ENCODE assay signal across 19 mouse cellular contexts in genomic region chr10:93882738-93883364, GRCm38 (mm10). TPM values are rescaled to one million over a fixed set of nuclear protein-coding genes. Genes with fewer than 3 reads are reported as not detected.
DNase-seq lines count a peak whose midpoint lies in the region; ATAC-seq and TF ChIP-seq lines count a peak whose summit lies in the region.
"Had no signal": no experiment of that assay in that cellular context is flagged by ENCODE, and none has a peak within 500 bp of the region (broad histone marks: within the 10 kb centered on the region; RNA-seq: fewer than 3 reads in every experiment).

No protein-coding gene starts in this region.

- peak; percentile 59 for DNase-seq in 416B (ENCODE audit: low read depth)
- DNase-seq in CH12.LX (ENCODE audit: extremely low read depth), result peak; percentile 21
- DNase-seq in liver, embryonic 14.5 days (ENCODE audit: low read depth in 3 of 3, low spot score in 3 of 3), result peak; percentile 71 to 75 (median 75)
- DNase-seq in urinary bladder, postnatal 36 days (ENCODE audit: low spot score in 2 of 2), result no peak
- DNase-seq in right cerebral cortex, postnatal 14 days, result no peak
- DNase-seq in kidney, adult 2 months, result no peak
- DNase-seq: adrenal gland, postnatal 10 days; cerebellum, postnatal 36 days; gastrocnemius, postnatal 10 days; kidney, adult 8-10 months; lung, postnatal 4 days; thymus, adult 18-20 months had no signal

- peaks cover 87% of the 10 kb centered on the region for H3K79me2 ChIP-seq in CH12.LX (replicated peaks; ENCODE audit: control insufficient read depth, extremely low read depth, insufficient read depth, poor library complexity, severe bottlenecking)

- H3K9me3 ChIP-seq in CH12.LX (replicated peaks; ENCODE audit: low read length), result no peaks in the 10 kb centered on the region
- no peaks in the 10 kb centered on the region for H3K9me3 ChIP-seq in erythroblast, embryonic 14.5 days (ENCODE audit: control insufficient read depth, low read length)
- H3K9me3 ChIP-seq in liver, embryonic 14.5 days (ENCODE audit: control insufficient read depth, low read length), result no peaks in the 10 kb centered on the region
- no peaks in the 10 kb centered on the region for H3K9me3 ChIP-seq in forebrain, embryonic 12.5 days

- peaks cover 47 to 87% of the 10 kb centered on the region in 2 experiments for H3K36me3 ChIP-seq in CH12.LX (replicated peaks in 1 of 2; ENCODE audit: control insufficient read depth in 1 of 2, insufficient read depth in 1 of 2, low read length in 1 of 2)
- H3K36me3 ChIP-seq in erythroblast, embryonic 14.5 days (ENCODE audit: control insufficient read depth), result peaks cover 98% of the 10 kb centered on the region
- peaks cover 86% of the 10 kb centered on the region for H3K36me3 ChIP-seq in liver, embryonic 14.5 days (replicated peaks; ENCODE audit: control insufficient read depth, insufficient read depth, low read depth)
- H3K36me3 ChIP-seq in forebrain, embryonic 12.5 days (replicated peaks), result peaks cover 59% of the 10 kb centered on the region
- peaks cover 2% of the 10 kb centered on the region for H3K36me3 ChIP-seq in kidney, adult 2 months (ENCODE audit: control insufficient read depth, insufficient read depth, low read length)

- dilution Hi-C loops in CH12.LX (cut with MboI; ENCODE audit: extremely low pct_ligation_motif_present, extremely low pct_unique_long_range_greater_than_20kb, low sequenced_read_pairs), result no loop called here

- no peak overlapping the region for H3K27ac ChIP-seq in CH12.LX (ENCODE audit: insufficient read depth, low read depth)
- H3K27ac ChIP-seq in liver, embryonic 14.5 days, result peak overlapping the region; percentile 91
- H3K27ac ChIP-seq in forebrain, embryonic 12.5 days, result no peak overlapping the region
- H3K27ac ChIP-seq in kidney, adult 2 months (ENCODE audit: insufficient read depth, low read depth, low read length), result no peak overlapping the region
- H3K27ac ChIP-seq: left cerebral cortex, adult 2 months had no signal

- peak; percentile 91 for ATAC-seq in liver, embryonic 14.5 days (ENCODE audit: insufficient read depth)
- no peak for ATAC-seq in forebrain, embryonic 12.5 days (ENCODE audit: low FRiP score)
- ATAC-seq: forebrain, embryonic 16.5 days; midbrain, embryonic 16.5 days had no signal

- TF ChIP-seq CTCF in CH12.LX (conservative IDR thresholded peaks at IDR 0.05 in 1 of 2, IDR thresholded peaks at IDR 0.05 in 1 of 2; ENCODE audit: low read depth in 2 of 2, low read length in 2 of 2), result no peak
- TF ChIP-seq CTCF in liver, embryonic 14.5 days (IDR thresholded peaks at IDR 0.05; ENCODE audit: low read depth), result no peak
- TF ChIP-seq CTCF in kidney, adult 2 months (conservative IDR thresholded peaks at IDR 0.05; ENCODE audit: insufficient read depth, insufficient read length, low read depth, low read length), result no peak

- TF ChIP-seq RAD21 in CH12.LX (IDR thresholded peaks at IDR 0.05; ENCODE audit: low read depth, low read length), result no peak

- TF ChIP-seq POLR2A in CH12.LX (IDR thresholded peaks at IDR 0.05; ENCODE audit: low read depth, low read length), result no peak
- no peak for TF ChIP-seq POLR2A in kidney, adult 2 months (IDR thresholded peaks at IDR 0.05; ENCODE audit: low read depth, low read length)

- H3K9ac ChIP-seq in CH12.LX (ENCODE audit: insufficient read depth, low read depth), result no peak overlapping the region
- peak overlapping the region; percentile 28; the same call in 1 of the 2 replicates for H3K9ac ChIP-seq in liver, embryonic 14.5 days (replicated peaks)
- H3K9ac ChIP-seq in forebrain, embryonic 12.5 days, result no peak overlapping the region

- no peak overlapping the region for H3K4me2 ChIP-seq in CH12.LX (ENCODE audit: insufficient read depth, low read depth, poor library complexity, severe bottlenecking)
- peak overlapping the region; percentile 61 for H3K4me2 ChIP-seq in liver, embryonic 14.5 days (ENCODE audit: low read depth)
- H3K4me2 ChIP-seq in forebrain, embryonic 12.5 days, result no peak overlapping the region
- H3K4me2 ChIP-seq: heart, embryonic 11.5 days had no signal

- TF ChIP-seq EP300 in CH12.LX (IDR thresholded peaks at IDR 0.05; ENCODE audit: low read length), result no peak
- TF ChIP-seq EP300 in liver, embryonic 14.5 days (IDR thresholded peaks at IDR 0.05; ENCODE audit: low read depth), result no peak; the same call in 1 of the 2 replicates

- no peak overlapping the region for H3K4me3 ChIP-seq in CH12.LX (replicated peaks in 1 of 3; ENCODE audit: low read depth in 2 of 3, low read length in 2 of 3, poor library complexity in 1 of 3)
- peak overlapping the region; percentile 50 for H3K4me3 ChIP-seq in erythroblast, embryonic 14.5 days (replicated peaks)
- peak overlapping the region in 1 of 2 experiments; percentile 35; a peak in 2 of 4 replicates for H3K4me3 ChIP-seq in liver, embryonic 14.5 days (ENCODE audit: insufficient read depth in 1 of 2, low read depth in 2 of 2, low read length in 2 of 2)
- no peak overlapping the region for H3K4me3 ChIP-seq in forebrain, embryonic 12.5 days (replicated peaks)
- H3K4me3 ChIP-seq in kidney, adult 2 months (ENCODE audit: insufficient read depth, low read depth, low read length), result no peak overlapping the region
- H3K4me3 ChIP-seq: left cerebral cortex, adult 2 months had no signal

- peaks cover 12 to 49% of the 10 kb centered on the region in 2 experiments for H3K4me1 ChIP-seq in CH12.LX (ENCODE audit: control insufficient read depth in 1 of 2, insufficient read depth in 2 of 2)
- peaks cover 87% of the 10 kb centered on the region for H3K4me1 ChIP-seq in erythroblast, embryonic 14.5 days (ENCODE audit: control insufficient read depth)
- H3K4me1 ChIP-seq in liver, embryonic 14.5 days (replicated peaks; ENCODE audit: control insufficient read depth in 2 of 2, insufficient read depth in 2 of 2, low read length in 1 of 2), result peaks cover 35 to 38% of the 10 kb centered on the region in 2 experiments
- H3K4me1 ChIP-seq in forebrain, embryonic 12.5 days, result peaks cover under 1% of the 10 kb centered on the region
- H3K4me1 ChIP-seq in kidney, adult 2 months (ENCODE audit: control insufficient read depth, insufficient read depth, low read length), result no peaks in the 10 kb centered on the region

- WGBS in liver, embryonic 14.5 days (ENCODE audit: insufficient replicate concordance), result 22% methylated on average over 8 of the region's 8 CpGs
- WGBS in forebrain, embryonic 12.5 days, result 75% methylated on average over 8 of the region's 8 CpGs
- WGBS in kidney, adult 2 months, result 79% methylated on average over 8 of the region's 8 CpGs

- H3K27me3 ChIP-seq in CH12.LX (replicated peaks), result no peaks in the 10 kb centered on the region
- H3K27me3 ChIP-seq in erythroblast, embryonic 14.5 days (ENCODE audit: control insufficient read depth), result no peaks in the 10 kb centered on the region
- no peaks in the 10 kb centered on the region for H3K27me3 ChIP-seq in liver, embryonic 14.5 days (ENCODE audit: control insufficient read depth, insufficient read depth, low read length)
- no peaks in the 10 kb centered on the region for H3K27me3 ChIP-seq in forebrain, embryonic 12.5 days
- no peaks in the 10 kb centered on the region for H3K27me3 ChIP-seq in kidney, adult 2 months (replicated peaks; ENCODE audit: control insufficient read depth, insufficient read depth, low read length)

- in situ Hi-C loops in CH12.LX (cut with MboI; ENCODE audit: low pct_ligation_motif_present, low pct_unique_long_range_greater_than_20kb, low sequenced_read_pairs), result no loop called here

TF ChIP-seq in CH12.LX, 34 proteins besides CTCF, POLR2A, EP300 and RAD21:
- TF ChIP-seq MAFK (IDR thresholded peaks at IDR 0.05; ENCODE audit: insufficient replicate concordance, low read length) (0 out of 2 replicates have a peak, but pooled peaks have one; percentile 18), ETS1 (conservative IDR thresholded peaks at IDR 0.05; ENCODE audit: low read depth, low read length) (no peak)

RNA-seq across cellular contexts. Expression of gene Metap2, which starts 14.0 kb away (rescaled TPM):
- total RNA-seq in CH12.LX (2012; rRNA removed) (183 and 217 TPM in 2 replicates), CH12.LX (2014; rRNA removed) (211 and 225 TPM in 2 replicates)
- polyA plus RNA-seq in CH12.LX (2012; ENCODE audit: insufficient read length, low read depth), result 710 and 994 TPM in 2 replicates
- polyA plus RNA-seq in erythroblast, embryonic 14.5 days (2012), result 117 and 146 TPM in 2 replicates
- polyA plus RNA-seq in liver, embryonic 14.5 days (2012; rRNA removed), result 95.7 and 181 TPM in 2 replicates
- 176 and 195 TPM in 2 replicates for polyA plus RNA-seq in liver, embryonic 14.5 days (2014; fragmentation: Nextera tagmentation; extraction: Ambion mirVana)
- 200 and 213 TPM in 2 replicates for polyA plus RNA-seq in forebrain, embryonic 12.5 days (2016; fragmentation: Nextera tagmentation; extraction: Ambion mirVana)
- 35.9 and 47.3 TPM in 2 replicates for polyA plus RNA-seq in kidney, adult 2 months (2012; rRNA removed)

RNA-seq across cellular contexts. Expression of gene Usp44, which starts 51.5 kb away (rescaled TPM):
- total RNA-seq in CH12.LX (2012; rRNA removed) (17.8 and 28.2 TPM in 2 replicates), CH12.LX (2014; rRNA removed) (4.6 and 4.9 TPM in 2 replicates)
- 2.7 and 2.9 TPM in 2 replicates for polyA plus RNA-seq in CH12.LX (2012; ENCODE audit: insufficient read length, low read depth)
- not detected in 2 replicates for polyA plus RNA-seq in erythroblast, embryonic 14.5 days (2012)
- polyA plus RNA-seq in liver, embryonic 14.5 days (2012; rRNA removed), result 0.98 and 1.5 TPM in 2 replicates
- polyA plus RNA-seq in liver, embryonic 14.5 days (2014; fragmentation: Nextera tagmentation; extraction: Ambion mirVana), result 1.5 and 2.2 TPM in 2 replicates
- 7.7 and 9.5 TPM in 2 replicates for polyA plus RNA-seq in forebrain, embryonic 12.5 days (2016; fragmentation: Nextera tagmentation; extraction: Ambion mirVana)
- polyA plus RNA-seq in kidney, adult 2 months (2012; rRNA removed), result 0.03 TPM in 1 of 2 replicates, not detected in the other
- total RNA-seq: adrenal gland, postnatal 10 days; left cerebral cortex, adult 2 months; liver, adult 2 months had no signal
- polyA plus RNA-seq: liver, adult 2 months had no signal

Comparison
In these comparisons a context has a peak if more than half of its experiments do, and no peak if none do; other contexts are left out.
1. DNase-seq: peak in 416B (single experiment), CH12.LX (single experiment) and liver, embryonic 14.5 days (3 of 3); none in urinary bladder, postnatal 36 days (0 of 2), right cerebral cortex, postnatal 14 days (single experiment) and kidney, adult 2 months (single experiment).